Mouse (Mus musculus): ENCODE data around the gene Ess2. TPM values are rescaled to one million over a fixed set of nuclear protein-coding genes. Genes with fewer than 3 reads are reported as not detected.

The Ess2 gene
- polyA plus RNA-seq, 1 experiment from 2014 or later, result 40.7 TPM

DNA sequence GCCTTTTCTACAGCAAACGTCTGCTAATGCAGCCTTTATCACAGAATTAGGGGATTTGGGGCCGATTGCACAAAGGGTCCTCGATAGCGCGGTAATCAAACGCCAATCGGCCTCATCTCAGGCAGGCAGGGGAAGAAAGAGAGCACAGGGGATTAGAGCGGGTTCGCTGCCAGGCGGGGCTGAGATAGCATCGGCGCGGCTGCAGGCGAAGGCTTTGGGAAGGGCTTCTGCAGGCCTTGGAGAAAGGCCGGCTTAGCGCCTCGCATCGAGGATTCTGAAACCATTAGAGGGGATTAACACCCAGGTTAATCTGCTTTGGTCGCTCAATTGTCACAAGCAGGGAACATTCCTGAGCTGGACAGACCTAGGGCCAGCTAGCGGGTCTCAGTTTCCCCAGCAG lies 9.4 kb upstream of the Ess2 start:
- Histone ChIP-seq H3K4me2 (peak overlapping the region; percentile 98), H3K9ac (replicated peaks) (peak overlapping the region; percentile 36), H3K36me3 (peaks cover 13% of the 10 kb centered on the region), H3K9me3 (replicated peaks) (no peaks in the 10 kb centered on the region), H3K27ac (replicated peaks) (no peak overlapping the region), H3K27me3 (replicated peaks) (peaks cover 44% of the 10 kb centered on the region), H3K4me1 (peaks cover 38% of the 10 kb centered on the region), H3K4me3 (replicated peaks) (no peak overlapping the region)
- WGBS, result 11% methylated on average over 20 of the region's 20 CpGs
- no peak for ATAC-seq (ENCODE audit: low FRiP score)

GRCm38 (mm10) chr16:17914307-17915249 lies 3.4 kb upstream of the Ess2 start, which contains the start of gene Gsc2:
Gsc2 (minus strand) TSS chr16:17915059.
- Histone ChIP-seq H3K9ac (replicated peaks) (0 out of 2 replicates have a peak within 1 kb of the TSS, but pooled peaks have one; percentile 29), H3K4me1 (peaks cover 21% of the 10 kb centered on the region), H3K27ac (replicated peaks) (no peak within 1 kb of the TSS), H3K9me3 (replicated peaks) (no peaks in the 10 kb centered on the region), H3K36me3 (no peaks in the 10 kb centered on the region), H3K4me3 (replicated peaks) (peak within 1 kb of the TSS; percentile 30), H3K27me3 (replicated peaks) (peaks cover 71% of the 10 kb centered on the region), H3K4me2 (peak within 1 kb of the TSS; percentile 56)
- no peak for ATAC-seq (ENCODE audit: low FRiP score)
- WGBS, result under 1% methylated on average over 94 of the region's 106 CpGs

- no peak for ATAC-seq (ENCODE audit: low FRiP score)
- no peak within 1 kb of the TSS for H3K4me2 ChIP-seq
- WGBS, result 89% methylated on average over 14 of the region's 14 CpGs
- H3K9ac ChIP-seq (replicated peaks), result no peak within 1 kb of the TSS
- H3K4me1 ChIP-seq, result no peaks in the 10 kb centered on the region
- H3K4me3 ChIP-seq (replicated peaks), result no peak within 1 kb of the TSS
- H3K9me3 ChIP-seq (replicated peaks), result no peaks in the 10 kb centered on the region
- peaks cover 51% of the 10 kb centered on the region for H3K36me3 ChIP-seq
- no peaks in the 10 kb centered on the region for H3K27me3 ChIP-seq (replicated peaks)
- H3K27ac ChIP-seq (replicated peaks), result no peak within 1 kb of the TSS
These were observed 12.7 kb downstream of the Ess2 start, which contains the start of the genes Dgcr2 and Tssk2 for GRCm38 (mm10) chr16:17898462-17898861. Dgcr2 (minus strand) TSS chr16:17898562. Tssk2 (plus strand) TSS chr16:17898637.

DNA sequence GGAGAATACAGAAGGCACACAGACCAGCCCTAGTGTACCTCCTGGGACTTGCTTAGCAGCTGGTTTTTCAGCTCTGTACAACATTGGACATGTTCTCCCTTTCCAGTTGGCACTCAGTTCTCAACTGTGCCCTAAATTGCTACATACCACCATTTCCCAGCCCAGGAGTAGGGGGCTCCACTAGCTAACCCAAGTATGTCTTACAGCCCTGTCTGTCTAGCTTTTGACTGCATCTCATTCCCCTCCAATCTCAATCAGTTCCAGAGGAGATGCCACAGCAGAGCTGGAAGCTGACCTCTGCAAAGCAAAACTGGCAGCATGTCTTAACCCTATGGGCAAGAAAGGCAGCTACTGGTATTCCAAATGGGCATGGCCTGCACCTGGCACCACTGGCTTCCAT lies 15.1 kb downstream of the Ess2 start:
- Histone ChIP-seq H3K4me2 (no peak overlapping the region), H3K4me3 (replicated peaks) (no peak overlapping the region), H3K27ac (replicated peaks) (no peak overlapping the region), H3K9ac (replicated peaks) (no peak overlapping the region), H3K4me1 (peaks cover 11% of the 10 kb centered on the region), H3K9me3 (replicated peaks) (no peaks in the 10 kb centered on the region), H3K36me3 (peaks cover 27% of the 10 kb centered on the region), H3K27me3 (replicated peaks) (no peaks in the 10 kb centered on the region)
- no peak for ATAC-seq (ENCODE audit: low FRiP score)

DNA sequence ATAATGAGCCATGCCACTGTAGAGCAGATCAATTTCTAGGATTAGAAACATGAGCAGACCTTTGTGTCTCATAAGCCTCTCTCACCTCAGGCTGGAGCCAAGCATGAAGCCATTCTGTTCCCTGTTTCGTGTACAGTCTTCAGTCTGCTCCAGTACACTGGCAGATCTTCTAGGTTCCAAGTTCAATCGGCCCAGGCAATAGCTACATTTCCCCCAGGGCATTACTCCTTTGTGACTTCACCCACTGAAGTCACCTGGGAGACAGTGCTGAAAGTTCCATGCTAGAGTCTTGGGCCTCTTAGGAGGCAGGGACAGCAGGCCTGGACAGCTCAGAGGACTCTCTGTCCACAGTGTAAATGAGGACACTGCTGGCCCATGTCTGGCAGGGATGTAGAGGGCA lies 17.2 kb downstream of the Ess2 start, which contains the start of gene Tssk1:
Tssk1 (plus strand) TSS at position 301 of the 400 bp plus-strand sequence.
- no peak within 1 kb of the TSS for H3K4me3 ChIP-seq (replicated peaks)
- no peak within 1 kb of the TSS for H3K27ac ChIP-seq (replicated peaks)
- peaks cover 7% of the 10 kb centered on the region for H3K36me3 ChIP-seq
- H3K9ac ChIP-seq (replicated peaks), result no peak within 1 kb of the TSS
- no peaks in the 10 kb centered on the region for H3K27me3 ChIP-seq (replicated peaks)
- no peak within 1 kb of the TSS for H3K4me2 ChIP-seq
- H3K9me3 ChIP-seq (replicated peaks), result no peaks in the 10 kb centered on the region
- H3K4me1 ChIP-seq, result peaks cover 26% of the 10 kb centered on the region
- ATAC-seq (ENCODE audit: low FRiP score), result no peak
- WGBS, result 91% methylated on average over 2 of the region's 2 CpGs

DNA sequence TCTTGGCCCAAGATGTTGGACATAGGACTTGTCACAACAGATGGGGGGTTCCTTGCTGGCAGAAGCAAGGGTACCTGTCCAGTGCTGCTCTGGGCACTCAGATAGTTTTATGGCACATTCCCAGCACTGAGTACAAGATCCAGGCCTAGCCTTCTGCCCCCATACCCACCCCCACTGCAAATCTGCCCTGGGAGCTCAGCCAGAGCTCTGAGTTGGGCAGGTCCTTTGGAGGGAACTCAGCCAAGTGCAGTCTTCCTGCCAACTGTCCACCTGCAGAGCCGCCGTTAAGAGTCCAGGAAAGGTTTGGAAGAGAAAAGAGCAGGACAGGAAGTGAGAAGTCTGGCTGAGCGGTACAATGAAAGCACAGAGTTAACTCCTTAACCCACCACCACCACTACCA lies 18.5 kb downstream of the Ess2 start:
- H3K36me3 ChIP-seq, result no peaks in the 10 kb centered on the region
- H3K27ac ChIP-seq (replicated peaks), result peak overlapping the region; percentile 82
- no peak overlapping the region for H3K4me3 ChIP-seq (replicated peaks)
- H3K9me3 ChIP-seq (replicated peaks), result no peaks in the 10 kb centered on the region
- peaks cover 26% of the 10 kb centered on the region for H3K4me1 ChIP-seq
- peak overlapping the region; percentile 32; the same call in 1 of the 2 replicates for H3K9ac ChIP-seq (replicated peaks)
- 0 out of 2 replicates have a peak overlapping the region, but pooled peaks have one; percentile 85 for H3K4me2 ChIP-seq
- no peak for ATAC-seq (ENCODE audit: low FRiP score)
- WGBS, result 68% methylated on average over 3 of the region's 3 CpGs
- H3K27me3 ChIP-seq (replicated peaks), result no peaks in the 10 kb centered on the region

DNA sequence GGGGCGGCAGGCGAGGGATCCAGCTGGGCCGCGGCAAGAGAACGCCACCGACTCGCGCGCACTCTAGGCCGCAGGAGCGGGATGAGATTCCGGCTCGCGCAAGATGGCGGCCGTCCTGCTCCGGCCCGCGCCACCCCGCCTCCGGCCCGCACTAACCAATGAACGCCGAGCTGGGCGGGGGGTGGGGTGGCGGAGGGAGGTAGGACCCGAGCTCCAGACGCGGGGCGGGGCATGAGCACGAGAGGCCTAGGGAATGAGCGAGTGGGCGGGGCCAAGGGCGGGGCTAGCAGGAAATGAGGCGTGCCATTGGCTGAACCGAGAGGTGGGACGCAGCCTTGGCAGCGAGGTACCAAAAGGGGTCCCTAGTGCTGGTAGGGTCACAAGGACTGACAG lies 19.6 kb downstream of the Ess2 start, which contains the start of gene Gm20518:
Gm20518 (minus strand) TSS at position 105 of the 393 bp plus-strand sequence.
- Histone ChIP-seq H3K36me3 (no peaks in the 10 kb centered on the region), H3K9ac (replicated peaks) (peak within 1 kb of the TSS; percentile 100), H3K4me3 (replicated peaks) (peak within 1 kb of the TSS; percentile 80), H3K4me1 (peaks cover 31% of the 10 kb centered on the region), H3K4me2 (peak within 1 kb of the TSS; percentile 85), H3K27ac (replicated peaks) (peak within 1 kb of the TSS; percentile 97), H3K27me3 (replicated peaks) (no peaks in the 10 kb centered on the region), H3K9me3 (replicated peaks) (no peaks in the 10 kb centered on the region)
- WGBS, result under 1% methylated on average over 38 of the region's 38 CpGs
- ATAC-seq (ENCODE audit: low FRiP score), result peak; percentile 96

GRCm38 (mm10) chr16:17890917-17891566 lies 20.1 kb downstream of the Ess2 start:
- peak overlapping the region; percentile 100 for H3K9ac ChIP-seq (replicated peaks)
- WGBS, result under 1% methylated on average over 44 of the region's 44 CpGs
- H3K9me3 ChIP-seq (replicated peaks), result no peaks in the 10 kb centered on the region
- no peaks in the 10 kb centered on the region for H3K27me3 ChIP-seq (replicated peaks)
- peak overlapping the region; percentile 97 for H3K27ac ChIP-seq (replicated peaks)
- ATAC-seq (ENCODE audit: low FRiP score), result peak; percentile 70
- H3K36me3 ChIP-seq, result no peaks in the 10 kb centered on the region
- peak overlapping the region; percentile 85 for H3K4me2 ChIP-seq
- peak overlapping the region; percentile 80 for H3K4me3 ChIP-seq (replicated peaks)
- peaks cover 32% of the 10 kb centered on the region for H3K4me1 ChIP-seq

GRCm38 (mm10) chr16:17890342-17890727 lies 20.8 kb downstream of the Ess2 start:
- H3K4me3 ChIP-seq (replicated peaks), result peak overlapping the region; percentile 80
- WGBS, result 37% methylated on average over 2 of the region's 2 CpGs
- H3K4me1 ChIP-seq, result peaks cover 39% of the 10 kb centered on the region
- H3K9me3 ChIP-seq (replicated peaks), result no peaks in the 10 kb centered on the region
- H3K36me3 ChIP-seq, result no peaks in the 10 kb centered on the region
- H3K4me2 ChIP-seq, result peak overlapping the region; percentile 85
- ATAC-seq (ENCODE audit: low FRiP score), result no peak
- H3K27ac ChIP-seq (replicated peaks), result 0 out of 2 replicates have a peak overlapping the region, but pooled peaks have one; percentile 97
- no peaks in the 10 kb centered on the region for H3K27me3 ChIP-seq (replicated peaks)
- peak overlapping the region; percentile 100 for H3K9ac ChIP-seq (replicated peaks)

DNA sequence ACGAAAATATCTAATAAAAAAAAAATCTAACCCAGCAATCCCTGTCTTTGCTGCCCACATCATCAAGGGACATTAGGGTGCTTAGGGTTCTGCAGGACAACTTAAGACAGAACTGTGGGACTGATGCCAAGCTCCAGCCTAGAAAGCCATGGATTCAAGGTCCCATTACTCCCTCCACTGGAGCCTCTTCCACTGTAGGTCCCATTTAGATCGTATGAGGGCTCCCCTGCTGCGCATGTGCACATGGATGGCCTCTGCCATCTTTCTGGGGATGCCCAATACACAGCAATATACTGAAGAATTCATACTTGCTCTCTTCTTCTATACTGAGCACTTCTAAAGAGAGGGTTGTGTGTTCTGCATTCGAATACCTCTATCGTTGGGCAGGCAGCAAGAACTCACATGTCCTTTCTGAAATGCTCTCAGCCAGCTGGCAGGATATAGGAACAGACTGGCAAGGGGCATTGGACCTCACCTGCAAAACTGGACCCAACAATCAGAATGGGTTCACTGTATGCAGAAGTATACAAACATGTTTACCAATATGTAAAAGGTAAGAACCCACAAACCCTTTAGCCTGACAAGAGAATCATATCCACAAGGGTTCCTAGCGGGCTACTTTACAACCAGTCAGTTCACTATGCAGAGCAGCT lies 21.3 kb downstream of the Ess2 start:
- Histone ChIP-seq H3K36me3 (no peaks in the 10 kb centered on the region), H3K27me3 (replicated peaks) (no peaks in the 10 kb centered on the region), H3K4me3 (replicated peaks) (peak overlapping the region; percentile 80), H3K9me3 (replicated peaks) (no peaks in the 10 kb centered on the region), H3K4me1 (peaks cover 41% of the 10 kb centered on the region), H3K27ac (replicated peaks) (0 out of 2 replicates have a peak overlapping the region, but pooled peaks have one; percentile 9), H3K4me2 (peak overlapping the region; percentile 85), H3K9ac (replicated peaks) (peak overlapping the region; percentile 100)
- 81% methylated on average over 6 of the region's 6 CpGs for WGBS
- no peak for ATAC-seq (ENCODE audit: low FRiP score)

GRCm38 (mm10) chr16:17884116-17884515 lies 27.0 kb downstream of the Ess2 start:
- ATAC-seq (ENCODE audit: low FRiP score), result no peak
- peaks cover 18% of the 10 kb centered on the region for H3K4me1 ChIP-seq
- no peak overlapping the region for H3K4me2 ChIP-seq
- no peaks in the 10 kb centered on the region for H3K9me3 ChIP-seq (replicated peaks)
- no peak overlapping the region for H3K27ac ChIP-seq (replicated peaks)
- no peaks in the 10 kb centered on the region for H3K36me3 ChIP-seq
- no peak overlapping the region for H3K4me3 ChIP-seq (replicated peaks)
- no peaks in the 10 kb centered on the region for H3K27me3 ChIP-seq (replicated peaks)
- WGBS, result 88% methylated on average over 6 of the region's 6 CpGs
- no peak overlapping the region for H3K9ac ChIP-seq (replicated peaks)
